Mouse (Mus musculus): ENCODE measurements at regions not wholly inside any gene's neighbourhood (a gene's known extent, or its start where the extent isn't known, plus 50 kb on each side); places are given as distances from the start of the nearest gene placed in this dataset.

DNA sequence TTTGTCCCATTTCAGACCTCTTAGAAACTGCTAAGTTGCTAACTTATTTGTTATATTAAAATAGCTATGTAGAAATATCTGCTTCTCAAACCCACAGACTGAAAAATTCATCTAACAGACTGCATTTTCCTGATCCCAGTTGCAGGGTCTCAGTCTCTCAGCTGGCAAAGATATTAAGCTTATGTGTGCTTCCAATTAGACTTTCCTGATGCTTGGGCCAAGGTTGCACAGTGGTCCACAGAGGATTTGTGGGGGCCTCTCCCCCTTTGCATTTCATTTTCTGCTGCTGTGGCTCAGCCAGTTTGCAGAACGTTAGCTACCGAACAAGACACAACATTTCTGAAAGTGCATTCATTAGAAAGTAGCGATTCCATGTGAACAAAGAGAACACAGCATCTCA, 457.4 kb downstream of the Plcl1 start:
- H3K4me2 ChIP-seq (replicated peaks): no peak overlapping the region
- no peak overlapping the region for H3K9ac ChIP-seq (replicated peaks)
- H3K4me3 ChIP-seq: no peak overlapping the region
- no peaks in the 10 kb centered on the region for H3K4me1 ChIP-seq
- no peak for ATAC-seq (ENCODE audit: low FRiP score, low read depth)
- H3K27me3 ChIP-seq: peaks cover 4% of the 10 kb centered on the region; the same call in 1 of the 2 replicates
- no peak overlapping the region for H3K27ac ChIP-seq (replicated peaks)
- no peaks in the 10 kb centered on the region for H3K9me3 ChIP-seq
- no peaks in the 10 kb centered on the region for H3K36me3 ChIP-seq
- 69% methylated on average over 3 of the region's 3 CpGs for WGBS

DNA sequence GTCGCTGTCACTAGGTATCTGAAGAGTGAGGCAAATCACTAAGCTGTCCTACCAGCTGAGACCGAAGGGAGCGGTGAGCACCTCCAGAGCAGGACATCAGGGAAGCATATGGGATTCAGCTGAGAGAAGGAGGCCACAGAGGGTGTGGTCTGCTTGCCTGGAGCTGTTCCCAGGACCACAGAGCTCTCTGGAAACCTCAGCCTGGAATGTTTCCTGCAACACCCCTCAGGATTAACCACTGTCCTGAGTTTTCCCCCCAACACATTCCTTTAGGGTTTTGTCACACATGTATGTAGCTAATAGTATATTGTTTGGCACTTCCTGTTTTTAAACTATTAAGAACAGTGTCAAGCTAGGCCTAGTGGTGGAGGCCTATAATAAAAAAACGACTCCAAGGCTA, 459.6 kb downstream of the Plcl1 start:
- 76% methylated on average over 4 of the region's 4 CpGs for WGBS
- H3K9ac ChIP-seq (replicated peaks): no peak overlapping the region
- ATAC-seq (ENCODE audit: low FRiP score, low read depth): no peak
- H3K4me1 ChIP-seq: no peaks in the 10 kb centered on the region
- H3K9me3 ChIP-seq: no peaks in the 10 kb centered on the region
- peaks cover 4% of the 10 kb centered on the region; the same call in 1 of the 2 replicates for H3K27me3 ChIP-seq
- H3K4me2 ChIP-seq (replicated peaks): no peak overlapping the region
- no peak overlapping the region for H3K4me3 ChIP-seq
- no peaks in the 10 kb centered on the region for H3K36me3 ChIP-seq
- H3K27ac ChIP-seq (replicated peaks): no peak overlapping the region

DNA sequence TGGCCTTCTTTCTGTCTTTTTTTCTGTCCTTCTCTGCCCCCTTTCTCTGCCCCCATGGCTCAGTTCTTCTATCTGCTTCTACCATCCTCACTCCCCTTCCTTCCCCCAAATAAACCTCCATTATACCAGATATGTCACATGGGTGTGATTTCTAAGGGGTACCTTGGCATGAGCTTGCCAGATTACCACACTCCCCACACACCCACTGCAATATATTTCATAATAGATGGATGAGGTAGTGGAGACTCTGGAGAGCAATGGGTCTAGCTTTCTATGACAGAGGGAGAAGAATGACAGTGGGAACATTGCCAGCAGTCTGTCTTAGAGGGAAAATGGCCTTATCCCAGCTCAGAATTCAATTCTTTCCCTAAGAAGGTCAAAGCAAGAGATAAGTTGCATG, 461.0 kb downstream of the Plcl1 start:
- Histone ChIP-seq H3K36me3 (no peaks in the 10 kb centered on the region), H3K4me1 (no peaks in the 10 kb centered on the region), H3K27me3 (peaks cover 4% of the 10 kb centered on the region; the same call in 1 of the 2 replicates), H3K27ac (replicated peaks) (no peak overlapping the region), H3K4me2 (replicated peaks) (no peak overlapping the region), H3K9ac (replicated peaks) (no peak overlapping the region), H3K4me3 (no peak overlapping the region), H3K9me3 (no peaks in the 10 kb centered on the region)
- no peak for ATAC-seq (ENCODE audit: low FRiP score, low read depth)

DNA sequence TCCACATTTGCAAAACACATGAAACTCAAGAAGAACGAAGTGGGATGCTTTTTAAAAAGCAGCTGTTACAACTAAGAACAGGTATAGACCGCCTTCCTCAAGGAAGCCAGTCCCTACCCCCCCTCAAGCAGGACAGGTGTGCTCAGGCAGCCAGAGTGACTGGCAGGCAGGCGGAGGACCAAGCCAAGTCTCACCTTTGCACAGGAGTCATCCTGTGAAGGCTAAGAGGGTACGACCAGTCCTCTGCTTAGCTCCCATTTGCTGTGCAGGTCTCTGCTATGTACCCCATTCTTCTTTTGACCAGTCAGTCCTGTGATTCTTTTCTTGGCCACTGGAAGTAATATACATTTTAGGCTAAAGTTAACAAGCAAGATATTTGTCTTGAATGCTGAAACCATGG, 467.9 kb downstream of the Plcl1 start:
- Histone ChIP-seq H3K27ac (replicated peaks) (no peak overlapping the region), H3K4me3 (no peak overlapping the region), H3K4me2 (replicated peaks) (no peak overlapping the region), H3K9me3 (no peaks in the 10 kb centered on the region), H3K4me1 (no peaks in the 10 kb centered on the region), H3K36me3 (no peaks in the 10 kb centered on the region), H3K27me3 (peaks cover 13% of the 10 kb centered on the region), H3K9ac (replicated peaks) (no peak overlapping the region)
- WGBS: 91% methylated on average over 4 of the region's 4 CpGs
- peak; percentile 25; the same call in 1 of the 2 replicates for ATAC-seq (ENCODE audit: low FRiP score, low read depth)

DNA sequence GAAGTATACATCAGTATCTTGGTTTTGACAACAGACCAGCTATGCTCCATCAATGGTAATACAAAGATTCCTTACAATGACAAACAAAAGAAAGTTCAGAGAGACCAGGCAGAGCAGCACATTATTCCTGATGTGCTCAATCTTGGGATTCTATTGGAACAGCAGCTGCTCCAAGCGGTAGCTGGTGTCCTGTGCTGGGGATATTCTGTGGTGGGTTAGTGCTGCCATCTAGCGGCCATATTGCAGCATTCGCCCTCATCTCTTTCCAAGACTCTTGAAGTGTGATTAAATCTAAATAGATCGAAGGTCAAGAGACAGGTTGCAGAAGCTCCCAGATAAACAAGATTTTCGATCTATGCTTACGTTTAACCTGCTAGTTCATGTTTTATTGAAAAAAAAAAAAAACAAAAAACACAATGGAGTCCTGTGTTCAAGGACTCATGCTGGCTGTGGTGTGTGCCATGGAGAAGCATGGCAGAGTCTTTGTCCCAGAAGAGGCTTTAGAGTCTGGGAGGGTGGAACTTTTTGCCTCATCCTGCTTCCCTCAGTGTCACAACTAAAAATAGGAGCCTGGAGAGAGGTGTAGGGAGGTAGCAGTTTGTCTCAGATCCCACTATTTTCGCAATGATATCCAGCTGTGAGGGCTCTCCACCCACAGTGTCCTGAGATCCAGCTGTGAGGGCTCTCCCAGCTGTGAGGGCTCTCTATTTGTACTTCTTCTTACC, 468.6 kb downstream of the Plcl1 start:
- Histone ChIP-seq H3K27ac (replicated peaks) (no peak overlapping the region), H3K4me2 (replicated peaks) (no peak overlapping the region), H3K4me1 (no peaks in the 10 kb centered on the region), H3K36me3 (no peaks in the 10 kb centered on the region), H3K27me3 (peaks cover 13% of the 10 kb centered on the region), H3K9ac (replicated peaks) (no peak overlapping the region), H3K9me3 (no peaks in the 10 kb centered on the region), H3K4me3 (no peak overlapping the region)
- WGBS: 20% methylated on average over 7 of the region's 7 CpGs
- ATAC-seq (ENCODE audit: low FRiP score, low read depth): peak; percentile 76

DNA sequence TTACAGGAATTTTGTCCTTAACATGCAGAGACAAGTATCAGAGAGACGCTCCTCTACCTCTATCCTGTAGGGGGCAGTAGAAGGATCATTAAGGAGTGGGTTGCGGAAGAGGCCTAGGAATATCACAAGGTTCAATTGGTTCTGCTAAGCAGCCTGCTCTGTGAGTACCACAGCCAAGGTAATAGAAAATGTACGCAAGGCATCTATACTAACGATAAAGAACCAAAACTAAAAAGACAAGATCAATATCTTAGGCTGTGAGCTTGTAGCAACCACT, 469.1 kb downstream of the Plcl1 start:
- H3K27ac ChIP-seq (replicated peaks): no peak overlapping the region
- no peak overlapping the region for H3K4me3 ChIP-seq
- H3K9ac ChIP-seq (replicated peaks): no peak overlapping the region
- 72% methylated on average over 4 of the region's 4 CpGs for WGBS
- peaks cover 16% of the 10 kb centered on the region for H3K27me3 ChIP-seq
- H3K4me2 ChIP-seq (replicated peaks): no peak overlapping the region
- H3K36me3 ChIP-seq: no peaks in the 10 kb centered on the region
- H3K9me3 ChIP-seq: no peaks in the 10 kb centered on the region
- no peaks in the 10 kb centered on the region for H3K4me1 ChIP-seq
- no peak for ATAC-seq (ENCODE audit: low FRiP score, low read depth)

DNA sequence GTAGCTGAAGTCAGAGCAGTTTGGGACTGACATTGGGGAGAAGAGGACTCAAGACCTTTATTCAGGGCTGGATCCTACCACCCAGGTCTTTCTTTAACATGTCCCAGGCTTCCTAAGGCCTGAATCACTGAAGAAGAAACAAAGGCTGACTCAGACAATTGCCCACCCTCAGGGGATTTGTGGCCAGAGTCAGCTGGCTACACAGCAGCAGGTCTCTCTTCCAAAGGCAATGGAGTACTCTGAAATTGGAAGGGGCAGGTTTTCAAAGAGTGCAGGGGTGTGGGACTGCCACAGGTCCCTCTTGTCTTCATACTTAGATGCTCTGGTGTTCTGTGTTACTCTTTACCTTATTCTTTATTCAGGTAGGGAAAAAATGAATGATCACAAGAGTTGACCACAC, 478.9 kb downstream of the Plcl1 start:
- no peak overlapping the region for H3K4me3 ChIP-seq
- no peak overlapping the region for H3K4me2 ChIP-seq (replicated peaks)
- H3K9me3 ChIP-seq: peaks cover 3% of the 10 kb centered on the region; the same call in 1 of the 2 replicates
- H3K9ac ChIP-seq (replicated peaks): no peak overlapping the region
- H3K4me1 ChIP-seq: peaks cover 30% of the 10 kb centered on the region
- H3K36me3 ChIP-seq: no peaks in the 10 kb centered on the region
- H3K27me3 ChIP-seq: peaks cover 70% of the 10 kb centered on the region
- no peak overlapping the region for H3K27ac ChIP-seq (replicated peaks)
- no peak for ATAC-seq (ENCODE audit: low FRiP score, low read depth)

DNA sequence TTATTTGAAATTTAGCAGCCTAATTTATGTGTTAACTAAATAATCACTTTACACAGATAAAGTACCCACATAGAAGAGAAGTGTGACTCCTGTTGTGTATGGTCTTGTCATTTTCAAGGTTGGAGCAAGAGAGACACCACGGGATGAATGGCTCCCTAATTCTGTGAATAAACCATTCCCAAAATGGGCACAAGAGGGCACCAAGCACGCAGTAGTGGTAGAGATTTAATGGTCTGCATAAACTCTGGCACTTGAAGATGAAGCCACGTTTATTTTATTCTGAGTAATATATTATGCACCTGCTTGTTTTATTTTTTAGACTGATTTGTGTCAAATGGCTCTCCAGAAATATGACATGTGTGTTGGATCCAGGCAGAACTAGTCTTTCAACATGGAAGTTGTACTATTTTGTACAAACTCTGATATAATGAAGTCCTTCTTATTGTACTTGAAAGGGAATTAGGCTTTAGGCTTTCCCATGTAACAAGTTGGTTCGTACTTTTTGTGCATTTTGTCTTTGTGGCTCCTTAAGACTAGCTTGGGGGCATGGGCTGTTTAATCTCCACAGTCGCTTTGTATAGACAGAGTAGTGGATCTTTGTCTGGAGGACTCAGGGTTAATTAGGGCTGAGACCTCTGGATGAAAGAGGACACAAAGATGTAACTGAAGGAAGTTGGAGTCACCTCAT, 480.8 kb downstream of the Plcl1 start:
- no peak overlapping the region for H3K4me2 ChIP-seq (replicated peaks)
- no peaks in the 10 kb centered on the region for H3K36me3 ChIP-seq
- ATAC-seq (ENCODE audit: low FRiP score, low read depth): no peak; the same call in 1 of the 2 replicates
- H3K27ac ChIP-seq (replicated peaks): no peak overlapping the region
- peaks cover 85% of the 10 kb centered on the region for H3K27me3 ChIP-seq
- WGBS: 1% methylated on average over 5 of the region's 5 CpGs
- no peak overlapping the region for H3K4me3 ChIP-seq
- no peak overlapping the region for H3K9ac ChIP-seq (replicated peaks)
- H3K4me1 ChIP-seq: peaks cover 30% of the 10 kb centered on the region
- H3K9me3 ChIP-seq: no peaks in the 10 kb centered on the region

DNA sequence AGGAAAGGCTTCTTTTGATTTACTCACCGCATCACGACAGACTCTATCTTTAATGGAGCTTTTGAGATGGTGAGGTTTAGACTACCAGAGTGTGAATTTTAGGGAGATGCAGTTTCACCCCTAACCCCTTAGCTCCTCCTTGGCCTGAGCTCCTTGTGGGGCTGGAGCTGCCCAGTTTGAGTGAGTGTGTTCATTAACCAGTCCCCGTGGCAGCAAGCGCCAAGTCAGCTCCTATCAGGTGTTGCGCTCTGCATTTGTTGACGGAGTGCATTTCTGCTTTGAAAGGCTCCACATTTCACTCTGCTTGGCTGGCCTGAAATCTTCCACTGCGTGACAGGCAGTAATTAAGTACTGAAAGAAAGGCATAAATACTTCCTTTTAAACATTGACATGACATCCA, 481.7 kb downstream of the Plcl1 start:
- no peak overlapping the region for H3K4me3 ChIP-seq
- no peaks in the 10 kb centered on the region for H3K36me3 ChIP-seq
- WGBS: 36% methylated on average over 7 of the region's 7 CpGs
- ATAC-seq (ENCODE audit: low FRiP score, low read depth): no peak; the same call in 1 of the 2 replicates
- H3K4me2 ChIP-seq (replicated peaks): no peak overlapping the region
- peaks cover 83% of the 10 kb centered on the region for H3K27me3 ChIP-seq
- no peaks in the 10 kb centered on the region for H3K9me3 ChIP-seq
- no peak overlapping the region for H3K9ac ChIP-seq (replicated peaks)
- H3K4me1 ChIP-seq: peaks cover 30% of the 10 kb centered on the region
- H3K27ac ChIP-seq (replicated peaks): no peak overlapping the region

DNA sequence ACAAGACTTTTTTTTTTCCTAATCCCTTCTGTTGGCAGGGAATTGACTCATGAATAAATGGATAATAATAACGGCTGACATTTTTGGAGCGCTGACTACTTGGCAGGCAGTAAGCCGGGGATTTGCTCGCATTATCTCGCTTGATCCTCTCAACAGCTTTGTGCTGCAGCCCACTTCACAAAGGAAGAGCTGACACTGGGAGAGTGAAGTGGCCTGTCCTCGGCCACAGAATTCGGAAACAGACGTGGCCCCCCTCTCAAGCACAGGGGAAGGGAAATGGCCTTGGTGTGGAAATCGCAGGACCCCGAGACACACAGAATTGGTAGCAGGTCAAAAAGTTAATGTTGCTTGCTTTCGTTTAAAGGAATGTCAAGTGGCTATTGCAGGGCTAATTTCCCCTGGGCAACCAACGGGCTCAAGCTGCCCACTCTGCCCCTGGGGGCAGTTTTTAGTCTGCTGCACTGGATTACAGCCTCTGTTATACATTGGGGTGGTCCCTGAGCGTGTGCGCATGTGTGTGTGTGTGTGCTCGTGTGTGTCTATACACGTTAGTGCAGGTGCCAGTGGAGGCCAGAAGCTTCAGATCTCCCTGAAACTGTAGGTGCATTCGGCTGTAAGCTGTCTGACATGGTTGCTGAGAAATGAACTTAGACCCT, 483.1 kb downstream of the Plcl1 start:
- Histone ChIP-seq H3K9ac (replicated peaks) (no peak overlapping the region), H3K4me3 (no peak overlapping the region), H3K9me3 (no peaks in the 10 kb centered on the region), H3K4me2 (replicated peaks) (peak overlapping the region; percentile 37), H3K27me3 (peaks cover 79% of the 10 kb centered on the region), H3K27ac (replicated peaks) (no peak overlapping the region), H3K36me3 (no peaks in the 10 kb centered on the region), H3K4me1 (peaks cover 26% of the 10 kb centered on the region)
- peak; percentile 63 for ATAC-seq (ENCODE audit: low FRiP score, low read depth)
- WGBS: 12% methylated on average over 17 of the region's 17 CpGs

DNA sequence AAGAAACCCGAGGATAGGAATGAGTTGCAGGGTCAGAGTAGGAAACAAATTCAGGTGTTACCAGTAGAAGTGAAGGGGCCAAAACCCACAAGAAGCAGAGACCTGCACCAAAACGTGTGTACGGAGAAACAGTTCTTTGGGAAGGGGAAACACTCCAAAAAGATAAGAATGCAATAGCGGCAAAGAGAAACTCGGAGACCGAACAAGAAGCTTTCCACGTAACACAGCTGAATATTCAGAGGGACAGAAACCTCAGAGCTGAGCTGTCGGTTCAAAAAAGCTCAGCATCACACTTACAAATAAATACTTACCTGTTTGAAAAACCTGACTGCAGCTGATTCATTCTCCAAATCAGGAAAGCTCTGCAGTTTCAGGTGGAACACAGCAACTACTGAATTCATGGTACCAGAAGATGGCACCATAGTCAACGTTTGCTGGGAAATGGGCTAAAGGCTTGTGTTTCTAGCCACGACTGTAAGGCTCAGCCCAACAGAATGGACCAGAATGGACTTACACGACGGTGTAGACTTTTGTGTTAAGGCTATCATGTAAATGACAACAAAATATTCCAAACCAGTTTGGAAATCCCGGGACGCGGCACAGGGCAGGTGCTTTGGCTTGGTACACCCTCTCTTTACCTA, 484.9 kb downstream of the Plcl1 start:
- ATAC-seq (ENCODE audit: low FRiP score, low read depth): no peak; the same call in 1 of the 2 replicates
- H3K4me1 ChIP-seq: peaks cover 26% of the 10 kb centered on the region
- H3K9me3 ChIP-seq: no peaks in the 10 kb centered on the region
- H3K9ac ChIP-seq (replicated peaks): no peak overlapping the region
- H3K36me3 ChIP-seq: no peaks in the 10 kb centered on the region
- 58% methylated on average over 15 of the region's 15 CpGs for WGBS
- no peak overlapping the region for H3K4me2 ChIP-seq (replicated peaks)
- H3K27ac ChIP-seq (replicated peaks): no peak overlapping the region
- H3K27me3 ChIP-seq: peaks cover 69% of the 10 kb centered on the region
- no peak overlapping the region for H3K4me3 ChIP-seq

DNA sequence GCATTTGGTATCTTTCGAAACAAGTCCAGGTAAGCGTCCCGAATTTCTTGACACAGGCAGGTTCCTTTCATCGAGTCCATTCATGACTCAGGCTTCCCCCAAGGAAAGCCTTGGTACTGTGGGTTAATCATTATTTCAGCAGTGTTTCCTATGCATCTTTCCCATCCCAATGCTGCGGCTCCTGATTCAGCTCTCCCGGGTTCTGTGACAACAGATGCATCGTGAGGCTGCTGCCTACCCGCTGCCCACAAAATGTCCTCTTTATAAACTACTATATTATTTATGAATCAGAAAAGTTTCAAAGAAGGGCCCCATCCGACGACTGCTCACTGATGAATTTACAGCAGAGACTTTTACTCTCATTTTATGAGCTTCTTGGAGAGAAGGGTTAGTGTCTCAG, 486.2 kb downstream of the Plcl1 start:
- no peaks in the 10 kb centered on the region for H3K36me3 ChIP-seq
- peaks cover 78% of the 10 kb centered on the region for H3K27me3 ChIP-seq
- ATAC-seq (ENCODE audit: low FRiP score, low read depth): no peak
- H3K9me3 ChIP-seq: no peaks in the 10 kb centered on the region
- peaks cover 22% of the 10 kb centered on the region for H3K4me1 ChIP-seq
- H3K4me3 ChIP-seq: no peak overlapping the region
- no peak overlapping the region for H3K9ac ChIP-seq (replicated peaks)
- 80% methylated on average over 10 of the region's 10 CpGs for WGBS
- H3K4me2 ChIP-seq (replicated peaks): no peak overlapping the region
- no peak overlapping the region for H3K27ac ChIP-seq (replicated peaks)

All from midbrain, embryonic 12.5 days (tissue).